Mouse (Mus musculus) G1E (cell line): ENCODE measurements at regions not wholly inside any gene's neighbourhood (a gene's known extent, or its start where the extent isn't known, plus 50 kb on each side); places are given as distances from the start of the nearest gene placed in this dataset.

Source experiments
- ATAC-seq: 2 replicates; pipeline ENCODE4 v1.8.0; 2016; ENCODE audit warnings: mild to moderate bottlenecking; ENCODE audit not compliant: insufficient number of reproducible peaks, poor library complexity, low FRiP score, severe bottlenecking; ENCODE audit errors: extremely low read depth
- DNase-seq: peaks from one replicate; pipeline ENCODE4 v3.0.0; 2012; ENCODE audit warnings: low spot score
- H3K27me3 ChIP-seq: 2 replicates; pipeline ENCODE4 v1.6.1; 2012; ENCODE audit warnings: mild to moderate bottlenecking, low read length, inconsistent platforms; ENCODE audit not compliant: insufficient read depth
- H3K36me3 ChIP-seq: replicated peaks from 2 replicates; pipeline ENCODE3; 2012; ENCODE audit warnings: mild to moderate bottlenecking, inconsistent platforms
- H3K4me1 ChIP-seq: 2 replicates; pipeline ENCODE4 v1.6.1; 2012; ENCODE audit warnings: low read depth, low read length, inconsistent platforms, mixed read lengths; ENCODE audit not compliant: insufficient read depth
- H3K4me3 ChIP-seq: 2 replicates; pipeline ENCODE4 v1.5.1; 2012; ENCODE audit warnings: low read depth, mild to moderate bottlenecking, inconsistent platforms, low read length, moderate library complexity, mixed read lengths
- H3K9me3 ChIP-seq: replicated peaks from 2 replicates; pipeline ENCODE4 v1.6.1; 2012; ENCODE audit warnings: inconsistent platforms
- CTCF ChIP-seq: IDR thresholded peaks from 2 replicates; pipeline ENCODE4 v1.5.1; 2012; ENCODE audit warnings: low read depth, low read length, inconsistent platforms, mixed read lengths
- GATA1 ChIP-seq: IDR thresholded peaks from 2 replicates; pipeline ENCODE4 v1.6.1; 2012; ENCODE audit warnings: borderline replicate concordance, low read length, inconsistent platforms, mixed read lengths
- GATA2 ChIP-seq: IDR thresholded peaks from 2 replicates; pipeline ENCODE4 v1.6.1; 2012; ENCODE audit warnings: low read depth, low read length, inconsistent platforms, borderline replicate concordance
- POLR2AphosphoS5 ChIP-seq: IDR thresholded peaks from 2 replicates; pipeline ENCODE4 v1.6.1; 2012; ENCODE audit warnings: low read depth, low read length, inconsistent platforms; ENCODE audit not compliant: insufficient replicate concordance
- TAL1 ChIP-seq: conservative IDR thresholded peaks from 2 replicates; pipeline ENCODE4 v1.6.1; 2012; ENCODE audit warnings: low read depth, low read length, inconsistent platforms, mixed read lengths

GRCm38 (mm10) chr16:50751495-50752276, 160.7 kb upstream of the Ccdc54 start:
- Histone ChIP-seq H3K27me3 (peaks cover 2% of the 10 kb centered on the region; the same call in 1 of the 2 replicates), H3K36me3 (no peaks in the 10 kb centered on the region), H3K4me3 (no peak overlapping the region), H3K4me1 (no peaks in the 10 kb centered on the region), H3K9me3 (no peaks in the 10 kb centered on the region)
- TF ChIP-seq CTCF (no peak), GATA1 (no peak), GATA2 (no peak), POLR2AphosphoS5 (no peak), TAL1 (no peak)
- no peak for DNase-seq
- no peak for ATAC-seq

GRCm38 (mm10) chr16:50747698-50748097, 156.7 kb upstream of the Ccdc54 start:
- TF ChIP-seq CTCF (no peak), POLR2AphosphoS5 (no peak), TAL1 (no peak)
- Histone ChIP-seq H3K36me3 (no peaks in the 10 kb centered on the region), H3K4me1 (no peaks in the 10 kb centered on the region), H3K9me3 (no peaks in the 10 kb centered on the region), H3K4me3 (no peak overlapping the region), H3K27me3 (peaks cover 7% of the 10 kb centered on the region; the same call in 1 of the 2 replicates)
- DNase-seq (no peak), ATAC-seq (no peak)

- no peak for ATAC-seq
- no peaks in the 10 kb centered on the region for H3K4me1 ChIP-seq
- no peak overlapping the region for H3K4me3 ChIP-seq
- H3K9me3 ChIP-seq: no peaks in the 10 kb centered on the region
- no peak for DNase-seq
- peaks cover 7% of the 10 kb centered on the region; the same call in 1 of the 2 replicates for H3K27me3 ChIP-seq
- no peaks in the 10 kb centered on the region for H3K36me3 ChIP-seq
- TF ChIP-seq GATA2 (no peak), TAL1 (no peak), POLR2AphosphoS5 (no peak), CTCF (no peak), GATA1 (no peak)
Observed at GRCm38 (mm10) chr16:50745723-50746122, 154.8 kb upstream of the Ccdc54 start.

- Histone ChIP-seq H3K27me3 (peaks cover 6% of the 10 kb centered on the region), H3K4me1 (peaks cover 22% of the 10 kb centered on the region), H3K4me3 (peak overlapping the region; percentile 68), H3K9me3 (no peaks in the 10 kb centered on the region), H3K36me3 (no peaks in the 10 kb centered on the region)
- TF ChIP-seq TAL1 (no peak), GATA2 (no peak), CTCF (no peak), POLR2AphosphoS5 (no peak), GATA1 (no peak)
- peak; percentile 4 for DNase-seq
- ATAC-seq: no peak
Observed at GRCm38 (mm10) chr16:50737396-50737843, 146.5 kb upstream of the Ccdc54 start.

GRCm38 (mm10) chr16:50736151-50737047, 145.4 kb upstream of the Ccdc54 start:
- no peaks in the 10 kb centered on the region for H3K9me3 ChIP-seq
- DNase-seq (peak; percentile 28), ATAC-seq (peak; percentile 78)
- peaks cover 28% of the 10 kb centered on the region for H3K4me1 ChIP-seq
- H3K4me3 ChIP-seq: peak overlapping the region; percentile 68
- no peaks in the 10 kb centered on the region for H3K36me3 ChIP-seq
- TF ChIP-seq TAL1 (no peak), GATA1 (no peak), CTCF (peak; percentile 93)
- peaks cover 13% of the 10 kb centered on the region for H3K27me3 ChIP-seq

- Histone ChIP-seq H3K36me3 (no peaks in the 10 kb centered on the region), H3K4me3 (no peak overlapping the region), H3K4me1 (peaks cover 31% of the 10 kb centered on the region), H3K27me3 (peaks cover 13% of the 10 kb centered on the region; the same call in 1 of the 2 replicates), H3K9me3 (no peaks in the 10 kb centered on the region)
- TF ChIP-seq TAL1: no peak
- TF ChIP-seq GATA1: no peak
- no peak for TF ChIP-seq POLR2AphosphoS5
- no peak for TF ChIP-seq GATA2
- TF ChIP-seq CTCF: no peak
- DNase-seq (no peak), ATAC-seq (no peak)
Observed at GRCm38 (mm10) chr16:50733359-50733758, 142.4 kb upstream of the Ccdc54 start.
